Mouse (Mus musculus): ENCODE data around the gene Ttc8.

GRCm38 (mm10) chr12:98878693-98879092, 41.7 kb upstream of the Ttc8 start:
- TF ChIP-seq CTCF (IDR thresholded peaks at IDR 0.05; ENCODE audit: extremely low read depth, insufficient read depth, low read length) = no peak
- no peak for TF ChIP-seq POLR2A (IDR thresholded peaks at IDR 0.05; ENCODE audit: extremely low read depth, insufficient read depth, low read length)
